ENCODE assay signal across 9 mouse cellular contexts in the genomic region with DNA sequence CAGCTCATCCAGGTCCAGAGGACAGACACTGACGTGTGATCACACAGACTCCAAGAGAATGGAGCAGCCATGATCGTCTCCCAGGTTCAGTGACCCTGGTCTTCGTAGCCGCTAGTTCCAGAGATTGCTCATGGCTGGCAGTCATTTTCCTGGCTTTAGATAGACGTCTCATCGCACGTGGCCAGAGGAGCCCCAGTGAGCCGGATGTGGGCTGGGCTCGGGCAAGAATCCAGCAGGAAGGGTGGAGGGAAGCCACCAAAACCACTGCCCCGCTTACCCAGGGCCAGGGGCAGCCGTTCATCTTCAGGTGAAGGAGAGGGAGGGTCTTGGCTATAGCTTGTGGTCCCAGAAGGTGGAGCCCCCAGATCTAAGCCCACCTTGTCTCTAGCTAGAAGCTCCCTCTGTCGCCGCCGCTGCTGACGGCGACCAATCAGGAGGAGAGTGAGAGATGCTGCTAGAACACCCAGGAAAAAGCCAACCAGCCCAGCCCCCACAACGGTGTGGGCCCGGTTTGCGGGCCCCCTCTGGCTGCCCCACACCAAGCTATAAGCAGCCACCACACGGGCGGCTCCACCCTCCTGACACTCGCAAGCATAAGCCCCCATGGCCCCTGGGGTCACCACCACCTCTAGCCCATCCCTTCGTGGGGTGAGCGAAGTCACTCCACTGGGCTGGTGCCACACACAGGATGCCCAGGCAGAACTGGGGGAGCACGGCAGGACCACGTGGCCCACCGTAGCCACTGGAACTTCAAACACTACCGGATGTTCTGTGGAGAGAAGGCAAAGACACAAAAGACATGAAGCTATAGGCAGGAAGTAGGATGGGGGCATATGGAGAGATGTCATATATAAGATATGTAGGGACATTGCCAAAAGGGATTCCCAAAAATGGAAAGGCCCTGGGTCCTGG. TPM values are rescaled to one million over a fixed set of nuclear protein-coding genes. Genes with fewer than 3 reads are reported as not detected.
A peak's percentile ranks its signal among the peaks of the same experiment; 100 is the strongest.
DNase-seq lines count a peak whose midpoint lies in the region; ATAC-seq and TF ChIP-seq lines count a peak whose summit lies in the region.
"Had no signal": no experiment of that assay in that cellular context is flagged by ENCODE, and none has a peak within 500 bp of the region (broad histone marks: within the 10 kb centered on the region; RNA-seq: fewer than 3 reads in every experiment).

No protein-coding gene starts in this region.

- no peak for ATAC-seq in liver, embryonic 13.5 days (ENCODE audit: low read depth)
- no peak for ATAC-seq in erythroid progenitor cell, adult 5-6 weeks (replicated peaks; ENCODE audit: low FRiP score, poor library complexity, severe bottlenecking)

- no peak overlapping the region for H3K4me3 ChIP-seq in liver, embryonic 13.5 days (replicated peaks)
- peak overlapping the region; percentile 29 for H3K4me3 ChIP-seq in thymus, adult 2 months (ENCODE audit: control insufficient read depth, insufficient read depth, low read length)
- H3K4me3 ChIP-seq: midbrain, embryonic 12.5 days had no signal

- peak overlapping the region; percentile 30 for H3K4me2 ChIP-seq in liver, embryonic 13.5 days
- H3K4me2 ChIP-seq: midbrain, embryonic 12.5 days had no signal

- peaks cover 15% of the 10 kb centered on the region for H3K27me3 ChIP-seq in liver, embryonic 13.5 days
- H3K27me3 ChIP-seq in thymus, adult 2 months (ENCODE audit: control insufficient read depth, insufficient read depth, low read length), result no peaks in the 10 kb centered on the region
- H3K27me3 ChIP-seq: midbrain, embryonic 12.5 days had no signal

- WGBS in liver, embryonic 13.5 days (ENCODE audit: insufficient replicate concordance), result 31% methylated on average over 28 of the region's 28 CpGs
- WGBS in thymus, adult 2 months, result 4% methylated on average over 28 of the region's 28 CpGs

- DNase-seq in kidney, postnatal 10 days, result peak; percentile 26
- no peak for DNase-seq in kidney, adult 11 months
- peak; percentile 52 for DNase-seq in R1 (ENCODE audit: low read depth, low spot score)
- no peak for DNase-seq in liver, embryonic 13.5 days
- DNase-seq in thymus, adult 2 months, result peak; percentile 79
- DNase-seq in testis, postnatal 10 days (ENCODE audit: low spot score), result no peak
- no peak for DNase-seq in frontal cortex, postnatal 10 days (ENCODE audit: low spot score in 2 of 2)

- no peaks in the 10 kb centered on the region for H3K9me3 ChIP-seq in liver, embryonic 13.5 days (replicated peaks)
- H3K9me3 ChIP-seq: midbrain, embryonic 12.5 days had no signal

- H3K4me1 ChIP-seq in liver, embryonic 13.5 days (replicated peaks), result peaks cover 4% of the 10 kb centered on the region; the same call in 1 of the 2 replicates
- peaks cover 13% of the 10 kb centered on the region for H3K4me1 ChIP-seq in thymus, adult 2 months (replicated peaks; ENCODE audit: control insufficient read depth, insufficient read depth, low read length)
- H3K4me1 ChIP-seq: midbrain, embryonic 12.5 days had no signal

- 0 out of 2 replicates have a peak, but pooled peaks have one; percentile 37 for TF ChIP-seq POLR2A in thymus, adult 2 months (IDR thresholded peaks at IDR 0.05; ENCODE audit: control insufficient read depth, extremely low read depth, insufficient read depth, low read length, poor library complexity)

- no peak overlapping the region for H3K27ac ChIP-seq in liver, embryonic 13.5 days
- peak overlapping the region; percentile 40 for H3K27ac ChIP-seq in thymus, adult 2 months (ENCODE audit: control insufficient read depth, insufficient read depth, low read length)
- H3K27ac ChIP-seq: midbrain, embryonic 12.5 days had no signal

- H3K9ac ChIP-seq in liver, embryonic 13.5 days, result no peak overlapping the region
- H3K9ac ChIP-seq: midbrain, embryonic 12.5 days had no signal

- H3K36me3 ChIP-seq in liver, embryonic 13.5 days, result no peaks in the 10 kb centered on the region
- H3K36me3 ChIP-seq in thymus, adult 2 months (ENCODE audit: control insufficient read depth, insufficient read depth, low read length), result no peaks in the 10 kb centered on the region
- H3K36me3 ChIP-seq: midbrain, embryonic 12.5 days had no signal

- no peak for TF ChIP-seq CTCF in thymus, adult 2 months (IDR thresholded peaks at IDR 0.05; ENCODE audit: borderline replicate concordance, control insufficient read depth, extremely low read depth, insufficient read depth, low read length, poor library complexity)

RNA-seq across cellular contexts. Expression of a gene that starts 26.0 kb away (rescaled TPM):
- polyA plus RNA-seq in liver, embryonic 13.5 days (2015; fragmentation: Nextera tagmentation; extraction: Ambion mirVana), result 0.05 TPM in 1 of 2 replicates, not detected in the other
- 3.0 and 3.3 TPM in 2 replicates for polyA plus RNA-seq in thymus, adult 2 months (2012; rRNA removed)
- total RNA-seq in erythroid progenitor cell, adult 5-6 weeks (2015; ENCODE audit: low replicate concordance), result not detected in 2 replicates
- 0.39 TPM in 1 of 2 replicates, not detected in the other for total RNA-seq in erythroid progenitor cell, adult 5-6 weeks (2017; ENCODE audit: low replicate concordance)

RNA-seq across cellular contexts. Expression of a gene that starts 33.1 kb away (rescaled TPM):
- 10.3 and 15.7 TPM in 2 replicates for polyA plus RNA-seq in liver, embryonic 13.5 days (2015; fragmentation: Nextera tagmentation; extraction: Ambion mirVana)
- polyA plus RNA-seq in thymus, adult 2 months (2012; rRNA removed), result 0.58 and 1.3 TPM in 2 replicates
- 4.6 and 12.6 TPM in 2 replicates for total RNA-seq in erythroid progenitor cell, adult 5-6 weeks (2015; ENCODE audit: low replicate concordance)
- 2.6 and 19.8 TPM in 2 replicates for total RNA-seq in erythroid progenitor cell, adult 5-6 weeks (2017; ENCODE audit: low replicate concordance)

Comparison
In these comparisons a context has a peak if more than half of its experiments do, and no peak if none do; other contexts are left out.
1. DNase-seq: peak in kidney, postnatal 10 days (single experiment), R1 (single experiment) and thymus, adult 2 months (single experiment); none in kidney, adult 11 months (single experiment), liver, embryonic 13.5 days (single experiment), testis, postnatal 10 days (single experiment) and frontal cortex, postnatal 10 days (0 of 2).